Mouse (Mus musculus): ENCODE measurements around the gene Mxra8. TPM values are rescaled to one million over a fixed set of nuclear protein-coding genes. Genes with fewer than 3 reads are reported as not detected.

Gene Mxra8
- polyA plus RNA-seq, 1 experiment from 2014 or later = 126 TPM

- Histone ChIP-seq H3K36me3 (ENCODE audit: control insufficient read depth, insufficient read depth, low read length) (no peaks in the 10 kb centered on the region; the same call in none of the 2 replicates), H3K27ac (ENCODE audit: low read length) (no peak overlapping the region), H3K4me1 (ENCODE audit: control insufficient read depth, insufficient read depth, low read length) (peaks cover 37% of the 10 kb centered on the region), H3K4me2 (ENCODE audit: low read depth, low read length) (peak overlapping the region; percentile 93), H3K4me3 (replicated peaks; ENCODE audit: low read length) (peak overlapping the region; percentile 69), H3K27me3 (ENCODE audit: control insufficient read depth, insufficient read depth, low read length) (no peaks in the 10 kb centered on the region), H3K9me3 (replicated peaks; ENCODE audit: control insufficient read depth, low read length) (no peaks in the 10 kb centered on the region), H3K9ac (ENCODE audit: low read length) (peak overlapping the region; percentile 80)
- 44% methylated on average over 38 of the region's 38 CpGs for WGBS
- no peak for ATAC-seq (ENCODE audit: insufficient read depth, low FRiP score)
Observed at GRCm38 (mm10) chr4:155841651-155842270, 2.3 kb downstream of the Mxra8 start.

- H3K9me3 ChIP-seq (replicated peaks; ENCODE audit: control insufficient read depth, low read length) = no peaks in the 10 kb centered on the region
- no peak overlapping the region for H3K9ac ChIP-seq (ENCODE audit: low read length)
- no peak for ATAC-seq (ENCODE audit: insufficient read depth, low FRiP score)
- no peak overlapping the region for H3K27ac ChIP-seq (ENCODE audit: low read length)
- H3K4me3 ChIP-seq (replicated peaks; ENCODE audit: low read length) = no peak overlapping the region
- WGBS = 95% methylated on average over 5 of the region's 5 CpGs
- no peak overlapping the region for H3K4me2 ChIP-seq (ENCODE audit: low read depth, low read length)
- no peaks in the 10 kb centered on the region; the same call in none of the 2 replicates for H3K36me3 ChIP-seq (ENCODE audit: control insufficient read depth, insufficient read depth, low read length)
- H3K27me3 ChIP-seq (ENCODE audit: control insufficient read depth, insufficient read depth, low read length) = no peaks in the 10 kb centered on the region
- peaks cover 32% of the 10 kb centered on the region for H3K4me1 ChIP-seq (ENCODE audit: control insufficient read depth, insufficient read depth, low read length)
Observed at GRCm38 (mm10) chr4:155843231-155843630, 3.8 kb downstream of the Mxra8 start.

- 2% methylated on average over 64 of the region's 65 CpGs for WGBS
- Histone ChIP-seq H3K27me3 (ENCODE audit: control insufficient read depth, insufficient read depth, low read length) (no peaks in the 10 kb centered on the region), H3K36me3 (ENCODE audit: control insufficient read depth, insufficient read depth, low read length) (no peaks in the 10 kb centered on the region; the same call in 1 of the 2 replicates), H3K4me2 (ENCODE audit: low read depth, low read length) (peak within 1 kb of the TSS; percentile 90), H3K9ac (ENCODE audit: low read length) (peak within 1 kb of the TSS; percentile 93), H3K27ac (ENCODE audit: low read length) (peak within 1 kb of the TSS; percentile 59), H3K9me3 (replicated peaks; ENCODE audit: control insufficient read depth, low read length) (no peaks in the 10 kb centered on the region), H3K4me1 (ENCODE audit: control insufficient read depth, insufficient read depth, low read length) (peaks cover 24% of the 10 kb centered on the region), H3K4me3 (replicated peaks; ENCODE audit: low read length) (peak within 1 kb of the TSS; percentile 72)
- peak; percentile 93 for ATAC-seq (ENCODE audit: insufficient read depth, low FRiP score)
Observed at GRCm38 (mm10) chr4:155846871-155847578, 7.5 kb downstream of the Mxra8 start, which contains the start of gene Dvl1. TSS of gene Dvl1 (plus strand) at chr4:155847402.

GRCm38 (mm10) chr4:155847591-155848352 lies 8.3 kb downstream of the Mxra8 start:
- 2% methylated on average over 68 of the region's 69 CpGs for WGBS
- H3K27ac ChIP-seq (ENCODE audit: low read length) = peak overlapping the region; percentile 59
- peak overlapping the region; percentile 72 for H3K4me3 ChIP-seq (replicated peaks; ENCODE audit: low read length)
- no peaks in the 10 kb centered on the region for H3K27me3 ChIP-seq (ENCODE audit: control insufficient read depth, insufficient read depth, low read length)
- peak; percentile 21 for ATAC-seq (ENCODE audit: insufficient read depth, low FRiP score)
- peak overlapping the region; percentile 93 for H3K9ac ChIP-seq (ENCODE audit: low read length)
- H3K36me3 ChIP-seq (ENCODE audit: control insufficient read depth, insufficient read depth, low read length) = no peaks in the 10 kb centered on the region; the same call in 1 of the 2 replicates
- no peaks in the 10 kb centered on the region for H3K9me3 ChIP-seq (replicated peaks; ENCODE audit: control insufficient read depth, low read length)
- H3K4me2 ChIP-seq (ENCODE audit: low read depth, low read length) = peak overlapping the region; percentile 90
- peaks cover 24% of the 10 kb centered on the region for H3K4me1 ChIP-seq (ENCODE audit: control insufficient read depth, insufficient read depth, low read length)

GRCm38 (mm10) chr4:155848434-155849095 lies 9.1 kb downstream of the Mxra8 start:
- peaks cover 3% of the 10 kb centered on the region for H3K36me3 ChIP-seq (ENCODE audit: control insufficient read depth, insufficient read depth, low read length)
- no peak overlapping the region for H3K27ac ChIP-seq (ENCODE audit: low read length)
- peak overlapping the region; percentile 93 for H3K9ac ChIP-seq (ENCODE audit: low read length)
- H3K27me3 ChIP-seq (ENCODE audit: control insufficient read depth, insufficient read depth, low read length) = no peaks in the 10 kb centered on the region
- H3K4me3 ChIP-seq (replicated peaks; ENCODE audit: low read length) = peak overlapping the region; percentile 72
- H3K4me2 ChIP-seq (ENCODE audit: low read depth, low read length) = peak overlapping the region; percentile 90
- 57% methylated on average over 7 of the region's 7 CpGs for WGBS
- peaks cover 24% of the 10 kb centered on the region for H3K4me1 ChIP-seq (ENCODE audit: control insufficient read depth, insufficient read depth, low read length)
- no peak for ATAC-seq (ENCODE audit: insufficient read depth, low FRiP score)
- H3K9me3 ChIP-seq (replicated peaks; ENCODE audit: control insufficient read depth, low read length) = no peaks in the 10 kb centered on the region

GRCm38 (mm10) chr4:155849391-155849790 lies 9.9 kb downstream of the Mxra8 start:
- H3K36me3 ChIP-seq (ENCODE audit: control insufficient read depth, insufficient read depth, low read length) = peaks cover 4% of the 10 kb centered on the region; the same call in 1 of the 2 replicates
- WGBS = 94% methylated on average over 2 of the region's 2 CpGs
- no peak overlapping the region for H3K27ac ChIP-seq (ENCODE audit: low read length)
- peaks cover 24% of the 10 kb centered on the region for H3K4me1 ChIP-seq (ENCODE audit: control insufficient read depth, insufficient read depth, low read length)
- H3K9ac ChIP-seq (ENCODE audit: low read length) = no peak overlapping the region
- H3K4me3 ChIP-seq (replicated peaks; ENCODE audit: low read length) = no peak overlapping the region
- ATAC-seq (ENCODE audit: insufficient read depth, low FRiP score) = no peak
- H3K27me3 ChIP-seq (ENCODE audit: control insufficient read depth, insufficient read depth, low read length) = no peaks in the 10 kb centered on the region
- no peak overlapping the region for H3K4me2 ChIP-seq (ENCODE audit: low read depth, low read length)
- no peaks in the 10 kb centered on the region for H3K9me3 ChIP-seq (replicated peaks; ENCODE audit: control insufficient read depth, low read length)

GRCm38 (mm10) chr4:155849792-155850451 lies 10.4 kb downstream of the Mxra8 start:
- Histone ChIP-seq H3K4me2 (ENCODE audit: low read depth, low read length) (no peak overlapping the region), H3K36me3 (ENCODE audit: control insufficient read depth, insufficient read depth, low read length) (peaks cover 7% of the 10 kb centered on the region; the same call in 1 of the 2 replicates), H3K4me3 (replicated peaks; ENCODE audit: low read length) (no peak overlapping the region), H3K27me3 (ENCODE audit: control insufficient read depth, insufficient read depth, low read length) (no peaks in the 10 kb centered on the region), H3K9me3 (replicated peaks; ENCODE audit: control insufficient read depth, low read length) (no peaks in the 10 kb centered on the region), H3K9ac (ENCODE audit: low read length) (no peak overlapping the region), H3K4me1 (ENCODE audit: control insufficient read depth, insufficient read depth, low read length) (peaks cover 24% of the 10 kb centered on the region), H3K27ac (ENCODE audit: low read length) (no peak overlapping the region)
- no peak for ATAC-seq (ENCODE audit: insufficient read depth, low FRiP score)
- WGBS = 79% methylated on average over 3 of the region's 3 CpGs

- WGBS = 82% methylated on average over 3 of the region's 3 CpGs
- H3K27me3 ChIP-seq (ENCODE audit: control insufficient read depth, insufficient read depth, low read length) = no peaks in the 10 kb centered on the region
Observed at GRCm38 (mm10) chr4:155851368-155851767, 11.9 kb downstream of the Mxra8 start.

More at GRCm38 (mm10) chr4:155851368-155851767, 11.9 kb downstream of the Mxra8 start:
- H3K4me1 ChIP-seq (ENCODE audit: control insufficient read depth, insufficient read depth, low read length) = peaks cover 23% of the 10 kb centered on the region
- H3K4me3 ChIP-seq (replicated peaks; ENCODE audit: low read length) = no peak overlapping the region
- H3K9ac ChIP-seq (ENCODE audit: low read length) = no peak overlapping the region
- ATAC-seq (ENCODE audit: insufficient read depth, low FRiP score) = no peak
- no peaks in the 10 kb centered on the region for H3K9me3 ChIP-seq (replicated peaks; ENCODE audit: control insufficient read depth, low read length)
- no peak overlapping the region for H3K27ac ChIP-seq (ENCODE audit: low read length)
- H3K4me2 ChIP-seq (ENCODE audit: low read depth, low read length) = no peak overlapping the region
- peaks cover 20% of the 10 kb centered on the region for H3K36me3 ChIP-seq (ENCODE audit: control insufficient read depth, insufficient read depth, low read length)

All from stomach, embryonic 16.5 days (tissue).